Mouse (Mus musculus) kidney, postnatal 0 days (tissue): ENCODE measurements around the gene Dysf. TPM values are rescaled to one million over a fixed set of nuclear protein-coding genes. Genes with fewer than 3 reads are reported as not detected.

Experiments
- ATAC-seq: fragments of 200-750 bp; cut with Nextera tagmentation; replicated peaks from 2 replicates; pipeline ENCODE4 v1.8.0; 2017; ENCODE audit warnings: low read depth, moderate number of reproducible peaks, moderate TSS enrichment, moderate library complexity; ENCODE audit not compliant: low FRiP score
- DNase-seq: peaks from one replicate; pipeline ENCODE4 v3.0.0-alpha.2; 2016; ENCODE audit warnings: low spot score
- H3K27ac ChIP-seq: fragments of 300-500 bp; sonication (generic); 2 replicates; pipeline ENCODE4 v1.5.1; 2014; ENCODE audit warnings: mild to moderate bottlenecking
- H3K27me3 ChIP-seq: fragments of 300-500 bp; sonication (generic); 2 replicates; pipeline ENCODE4 v1.6.1; 2014; ENCODE audit warnings: low read length, mixed read lengths; ENCODE audit not compliant: insufficient read depth
- H3K36me3 ChIP-seq: fragments of 300-500 bp; sonication (generic); 2 replicates; pipeline ENCODE4 v1.6.1; 2014; ENCODE audit warnings: low read length, mixed read lengths; ENCODE audit not compliant: insufficient read depth
- H3K4me1 ChIP-seq: fragments of 300-500 bp; sonication (generic); replicated peaks from 2 replicates; pipeline ENCODE4 v1.6.1; 2014; ENCODE audit warnings: antibody characterized with exemption, low read length, mixed read lengths; ENCODE audit not compliant: insufficient read depth
- H3K4me2 ChIP-seq: fragments of 300-500 bp; sonication (generic); 2 replicates; pipeline ENCODE4 v1.6.1; 2014; ENCODE audit warnings: mild to moderate bottlenecking, low read length, moderate library complexity, mixed read lengths
- H3K4me3 ChIP-seq: fragments of 300-500 bp; sonication (generic); replicated peaks from 2 replicates; pipeline ENCODE4 v1.5.1; 2014; ENCODE audit warnings: low read depth, low read length
- H3K9ac ChIP-seq: fragments of 300-500 bp; sonication (generic); 2 replicates; pipeline ENCODE4 v1.6.1; 2014; ENCODE audit warnings: low read depth, low read length
- H3K9me3 ChIP-seq: fragments of 300-500 bp; sonication (generic); replicated peaks from 2 replicates; pipeline ENCODE4 v1.6.1; 2016; ENCODE audit warnings: low read length, inconsistent platforms, mixed read lengths
- CTCF ChIP-seq: IDR thresholded peaks from 2 replicates; pipeline ENCODE4 v1.5.1; 2016; ENCODE audit warnings: antibody characterized with exemption, low read depth, mild to moderate bottlenecking, moderate library complexity
- WGBS: fragments of 180-500 bp; shearing (Covaris S2); extraction: QIAGEN DNeasy Blood & Tissue Kit; methylation state at CpG from one replicate; pipeline ENCODE4 v1.1.7; 2014; 5-methylcytosine and 5-hydroxymethylcytosine counted together
- polyA plus RNA-seq: library from polyadenylated mRNA; unstranded; fragments of >200 nt; fragmentation: Nextera tagmentation; extraction: Ambion mirVana; gene quantifications from 2 replicates; pipeline ENCODE4 v1.2.1, GENCODE M21; 2015

Dysf gene
- polyA plus RNA-seq, 1 experiment from 2014 or later: 12.0 TPM

GRCm38 (mm10) chr6:84044679-84045078 is 36.3 kb downstream of the Dysf start:
- Histone ChIP-seq H3K27me3 (no peaks in the 10 kb centered on the region), H3K4me3 (no peak overlapping the region), H3K4me2 (no peak overlapping the region), H3K27ac (no peak overlapping the region), H3K4me1 (no peaks in the 10 kb centered on the region), H3K9me3 (no peaks in the 10 kb centered on the region), H3K36me3 (no peaks in the 10 kb centered on the region), H3K9ac (no peak overlapping the region)
- TF ChIP-seq CTCF: no peak
- no peak for DNase-seq
- ATAC-seq: no peak
- 89% methylated on average over 3 of the region's 3 CpGs for WGBS

GRCm38 (mm10) chr6:84048856-84049255 is 40.5 kb downstream of the Dysf start:
- no peaks in the 10 kb centered on the region for H3K27me3 ChIP-seq
- no peaks in the 10 kb centered on the region for H3K9me3 ChIP-seq
- no peak for ATAC-seq
- H3K36me3 ChIP-seq: no peaks in the 10 kb centered on the region
- H3K4me1 ChIP-seq: no peaks in the 10 kb centered on the region
- no peak overlapping the region for H3K4me3 ChIP-seq
- no peak overlapping the region for H3K4me2 ChIP-seq
- DNase-seq: peak; percentile 50
- no peak overlapping the region for H3K9ac ChIP-seq
- TF ChIP-seq CTCF: no peak
- H3K27ac ChIP-seq: peak overlapping the region; percentile 64; the same call in 1 of the 2 replicates
- WGBS: 74% methylated on average over 2 of the region's 2 CpGs

GRCm38 (mm10) chr6:84050238-84050637 is 41.8 kb downstream of the Dysf start:
- TF ChIP-seq CTCF: no peak
- H3K4me1 ChIP-seq: no peaks in the 10 kb centered on the region
- no peak overlapping the region for H3K27ac ChIP-seq
- no peak overlapping the region for H3K9ac ChIP-seq
- ATAC-seq (no peak), DNase-seq (no peak)
- H3K9me3 ChIP-seq: no peaks in the 10 kb centered on the region
- WGBS: 81% methylated on average over 4 of the region's 4 CpGs
- H3K27me3 ChIP-seq: no peaks in the 10 kb centered on the region
- no peak overlapping the region for H3K4me2 ChIP-seq
- no peak overlapping the region for H3K4me3 ChIP-seq
- H3K36me3 ChIP-seq: no peaks in the 10 kb centered on the region

GRCm38 (mm10) chr6:84051032-84051431 is 42.6 kb downstream of the Dysf start:
- DNase-seq (peak; percentile 39), ATAC-seq (no peak)
- 37% methylated on average over 6 of the region's 6 CpGs for WGBS

DNA sequence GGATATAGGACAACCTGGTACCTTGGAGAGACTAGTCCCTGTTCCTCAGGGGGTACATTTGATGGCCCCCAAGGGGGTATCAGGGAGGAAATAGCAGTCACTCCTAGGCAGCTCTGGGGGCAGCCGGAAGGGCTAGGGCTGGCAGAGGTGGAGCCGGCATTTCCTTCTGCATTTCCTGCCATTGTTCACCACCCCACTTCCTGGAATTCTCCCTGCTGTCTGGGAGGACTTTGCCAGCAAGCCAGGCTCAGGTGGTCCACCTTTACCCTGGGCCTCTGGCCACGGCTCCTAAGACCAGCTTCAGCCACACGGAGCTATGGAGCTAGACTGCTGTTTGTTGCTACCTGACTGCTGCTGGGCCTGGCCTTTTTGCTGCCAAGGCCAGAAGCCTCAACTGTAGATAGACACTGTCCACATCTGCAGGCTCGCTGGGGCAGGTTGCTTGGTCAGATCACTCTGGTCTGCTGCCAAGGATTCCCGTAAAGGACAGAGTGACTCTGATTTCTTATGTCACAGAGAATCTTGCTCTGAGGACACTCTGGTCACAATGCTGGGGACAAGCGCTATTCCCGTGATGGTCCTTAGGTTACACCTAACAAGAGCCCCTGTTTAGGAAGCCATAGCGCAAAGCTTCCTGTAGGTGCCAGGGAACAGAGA is 45.6 kb downstream of the Dysf start:
- WGBS: 70% methylated on average over 9 of the region's 9 CpGs
- ATAC-seq: no peak
- Histone ChIP-seq H3K9me3 (no peaks in the 10 kb centered on the region), H3K9ac (no peak overlapping the region), H3K4me2 (no peak overlapping the region), H3K27ac (peak overlapping the region; percentile 75), H3K4me1 (no peaks in the 10 kb centered on the region), H3K27me3 (no peaks in the 10 kb centered on the region), H3K36me3 (no peaks in the 10 kb centered on the region), H3K4me3 (no peak overlapping the region)
- DNase-seq: peak; percentile 36
- TF ChIP-seq CTCF: no peak

More at GRCm38 (mm10) chr6:84051032-84051431, 42.6 kb downstream of the Dysf start:
- Histone ChIP-seq H3K27me3 (no peaks in the 10 kb centered on the region), H3K36me3 (no peaks in the 10 kb centered on the region), H3K27ac (0 out of 2 replicates have a peak overlapping the region, but pooled peaks have one; percentile 13), H3K4me2 (no peak overlapping the region), H3K4me3 (no peak overlapping the region), H3K4me1 (no peaks in the 10 kb centered on the region), H3K9ac (no peak overlapping the region), H3K9me3 (no peaks in the 10 kb centered on the region)
- TF ChIP-seq CTCF: no peak

DNA sequence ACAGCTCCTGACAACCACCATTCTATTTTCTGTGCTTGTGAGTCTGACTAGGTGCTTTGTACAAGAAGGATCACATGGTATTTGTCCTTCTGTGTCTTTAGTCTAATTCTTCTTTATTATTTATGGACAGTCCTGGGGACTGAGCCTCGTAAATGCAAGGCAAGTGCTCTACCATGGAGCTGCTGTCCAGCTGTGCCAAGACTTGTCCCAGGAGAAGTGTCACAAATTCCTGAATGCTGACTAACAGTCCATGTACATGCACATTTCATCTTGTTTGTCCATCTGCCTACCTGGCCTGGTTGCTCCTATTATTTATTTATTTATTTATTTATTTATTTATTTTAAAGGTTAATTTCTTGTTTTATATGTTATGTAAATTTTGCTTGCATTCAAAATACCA is 47.2 kb downstream of the Dysf start:
- Histone ChIP-seq H3K36me3 (no peaks in the 10 kb centered on the region), H3K9me3 (no peaks in the 10 kb centered on the region), H3K4me3 (no peak overlapping the region), H3K4me1 (no peaks in the 10 kb centered on the region), H3K27me3 (no peaks in the 10 kb centered on the region), H3K27ac (no peak overlapping the region), H3K4me2 (no peak overlapping the region), H3K9ac (no peak overlapping the region)
- 24% methylated on average over 1 of the region's 1 CpGs for WGBS
- TF ChIP-seq CTCF: no peak
- ATAC-seq: no peak
- DNase-seq: no peak

- DNase-seq (no peak), ATAC-seq (no peak)
- H3K9me3 ChIP-seq: no peaks in the 10 kb centered on the region
- H3K4me1 ChIP-seq: no peaks in the 10 kb centered on the region
- 80% methylated on average over 8 of the region's 8 CpGs for WGBS
- no peaks in the 10 kb centered on the region for H3K36me3 ChIP-seq
- H3K27ac ChIP-seq: no peak overlapping the region
- no peak overlapping the region for H3K9ac ChIP-seq
- no peak overlapping the region for H3K4me3 ChIP-seq
- no peaks in the 10 kb centered on the region for H3K27me3 ChIP-seq
- no peak overlapping the region for H3K4me2 ChIP-seq
- TF ChIP-seq CTCF: no peak
These were observed 48.8 kb downstream of the Dysf start for GRCm38 (mm10) chr6:84057216-84057615.
